Mouse (Mus musculus) limb, embryonic 14.5 days (tissue): Measurements from ENCODE around the gene Taz. TPM values are rescaled to one million over a fixed set of nuclear protein-coding genes. Genes with fewer than 3 reads are reported as not detected.

Source experiments
- ATAC-seq: fragments of 200-750 bp; cut with Nextera tagmentation; 2 replicates; pipeline ENCODE4 v1.8.0; 2017; ENCODE audit warnings: low read depth, moderate number of reproducible peaks, moderate TSS enrichment; ENCODE audit not compliant: low FRiP score
- DNase-seq: peaks from one replicate; pipeline ENCODE4 v3.0.0-alpha.2; 2015; ENCODE audit warnings: low spot score
- H3K27ac ChIP-seq: fragments of 300-500 bp; sonication (generic); replicated peaks from 2 replicates; pipeline ENCODE4 v1.5.1; 2014; ENCODE audit warnings: low read depth, mild to moderate bottlenecking, low read length, moderate library complexity, mixed read lengths
- H3K27me3 ChIP-seq: fragments of 300-500 bp; sonication (generic); 2 replicates; pipeline ENCODE4 v1.6.1; 2014; ENCODE audit warnings: low read length, mixed read lengths; ENCODE audit not compliant: control insufficient read depth, insufficient read depth
- H3K36me3 ChIP-seq: fragments of 300-500 bp; sonication (generic); 2 replicates; pipeline ENCODE4 v1.6.1; 2014; ENCODE audit warnings: mild to moderate bottlenecking, low read length, moderate library complexity, mixed read lengths; ENCODE audit not compliant: control insufficient read depth, insufficient read depth
- H3K4me1 ChIP-seq: fragments of 300-500 bp; sonication (generic); 2 replicates; pipeline ENCODE4 v1.6.1; 2014; ENCODE audit warnings: antibody characterized with exemption, low read length, mixed read lengths; ENCODE audit not compliant: control insufficient read depth, insufficient read depth
- H3K4me2 ChIP-seq: fragments of 300-500 bp; sonication (generic); replicated peaks from 2 replicates; pipeline ENCODE4 v1.6.1; 2014; ENCODE audit warnings: low read depth, mild to moderate bottlenecking, low read length, moderate library complexity; ENCODE audit not compliant: severe bottlenecking
- H3K4me3 ChIP-seq: fragments of 300-500 bp; sonication (generic); replicated peaks from 2 replicates; pipeline ENCODE4 v1.5.1; 2014; ENCODE audit warnings: low read length
- H3K9ac ChIP-seq: fragments of 300-500 bp; sonication (generic); 2 replicates; pipeline ENCODE4 v1.6.1; 2014; ENCODE audit warnings: mild to moderate bottlenecking, low read depth, low read length, moderate library complexity; ENCODE audit not compliant: severe bottlenecking
- H3K9me3 ChIP-seq: fragments of 300-500 bp; sonication (generic); 2 replicates; pipeline ENCODE4 v1.6.1; 2016; ENCODE audit warnings: low read length; ENCODE audit not compliant: control insufficient read depth
- POLR2A ChIP-seq: fragments of 200-500 bp; IDR thresholded peaks from 2 replicates; pipeline ENCODE4 v1.8.0; 2012; ENCODE audit warnings: inconsistent platforms, mild to moderate bottlenecking, moderate library complexity, borderline replicate concordance; ENCODE audit not compliant: insufficient read depth, insufficient read length; ENCODE audit errors: extremely low read depth
- WGBS: fragments of 180-500 bp; shearing (Covaris S2); extraction: QIAGEN DNeasy Blood & Tissue Kit; methylation state at CpG from one replicate; pipeline ENCODE4 v1.1.7; 2014; 5-methylcytosine and 5-hydroxymethylcytosine counted together
- polyA plus RNA-seq, 2 experiments: library from polyadenylated mRNA; depleted of rRNA in 1 of 2; stranded (reverse) in 1 of 2; unstranded in 1 of 2; fragments of >200 nt; fragmentation: Nextera tagmentation in 1 of 2; extraction: Ambion mirVana in 1 of 2; gene quantifications; 2 replicates each; pipeline versions ENCODE4 v1.2.1 to v1.2.3; 2012 to 2014

Gene Taz
- polyA plus RNA-seq, 2 experiments, result 64.0 to 99.7 TPM

DNA sequence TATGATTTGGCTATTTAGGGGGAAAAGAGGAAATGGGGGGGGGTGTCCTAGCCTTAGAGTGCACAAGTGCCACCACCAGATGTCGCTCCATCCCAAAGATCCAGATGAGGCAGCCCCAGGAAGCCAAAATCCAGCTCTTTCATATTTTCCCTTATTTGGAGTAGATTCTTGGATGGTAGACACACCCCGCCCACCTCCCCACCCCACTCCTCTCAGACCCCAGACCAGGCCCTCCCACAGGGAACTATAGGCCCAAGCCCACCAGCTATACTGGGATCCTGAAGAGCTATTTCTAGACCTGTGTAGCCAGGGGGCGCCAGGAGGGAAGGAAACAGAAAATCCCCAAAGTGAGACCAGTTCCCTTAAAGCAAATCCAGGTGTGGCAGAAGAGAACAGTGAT, 33.1 kb upstream of the Taz start:
- TF ChIP-seq POLR2A, result no peak
- ATAC-seq (peak; percentile 28; the same call in 1 of the 2 replicates), DNase-seq (peak; percentile 81)
- H3K27me3 ChIP-seq, result no peaks in the 10 kb centered on the region
- H3K9ac ChIP-seq, result no peak overlapping the region
- peak overlapping the region; percentile 38 for H3K4me3 ChIP-seq
- H3K9me3 ChIP-seq, result no peaks in the 10 kb centered on the region
- peak overlapping the region; percentile 54 for H3K4me2 ChIP-seq
- H3K27ac ChIP-seq, result peak overlapping the region; percentile 67
- no peaks in the 10 kb centered on the region for H3K4me1 ChIP-seq
- peaks cover 3% of the 10 kb centered on the region; the same call in 1 of the 2 replicates for H3K36me3 ChIP-seq
- WGBS, result 18% methylated on average over 3 of the region's 3 CpGs

DNA sequence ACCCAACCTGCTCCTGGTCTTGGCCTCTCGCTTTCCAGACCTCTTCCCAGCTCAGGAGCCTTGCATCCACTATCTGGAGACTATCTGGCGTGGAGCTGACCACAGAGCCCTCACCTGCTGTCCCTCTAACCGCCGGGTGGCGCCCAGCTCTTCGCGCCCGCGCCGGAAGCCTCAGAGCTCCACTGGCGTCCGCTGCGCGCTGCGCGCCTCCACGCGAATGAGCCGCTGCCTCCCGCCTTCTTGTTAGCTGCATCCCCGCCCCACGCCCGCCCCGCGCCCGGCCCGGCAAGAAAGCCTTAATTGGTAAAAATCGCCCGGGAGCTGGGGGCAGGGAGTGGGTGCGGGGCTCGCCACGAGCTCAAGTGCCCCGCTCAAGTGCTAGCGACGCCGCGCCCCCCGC, 32.1 kb upstream of the Taz start, which contains the start of gene Flna:
Gene Flna (minus strand): TSS at position 206 of the 400 bp plus-strand sequence.
- 39% methylated on average over 36 of the region's 38 CpGs for WGBS
- Histone ChIP-seq H3K4me2 (peak within 1 kb of the TSS; percentile 54), H3K9me3 (no peaks in the 10 kb centered on the region), H3K4me1 (no peaks in the 10 kb centered on the region), H3K4me3 (peak within 1 kb of the TSS; percentile 38), H3K27ac (peak within 1 kb of the TSS; percentile 67), H3K9ac (peak within 1 kb of the TSS; percentile 54), H3K36me3 (no peaks in the 10 kb centered on the region), H3K27me3 (no peaks in the 10 kb centered on the region)
- peak; percentile 41 for DNase-seq
- no peak for ATAC-seq
- TF ChIP-seq POLR2A, result no peak

DNA sequence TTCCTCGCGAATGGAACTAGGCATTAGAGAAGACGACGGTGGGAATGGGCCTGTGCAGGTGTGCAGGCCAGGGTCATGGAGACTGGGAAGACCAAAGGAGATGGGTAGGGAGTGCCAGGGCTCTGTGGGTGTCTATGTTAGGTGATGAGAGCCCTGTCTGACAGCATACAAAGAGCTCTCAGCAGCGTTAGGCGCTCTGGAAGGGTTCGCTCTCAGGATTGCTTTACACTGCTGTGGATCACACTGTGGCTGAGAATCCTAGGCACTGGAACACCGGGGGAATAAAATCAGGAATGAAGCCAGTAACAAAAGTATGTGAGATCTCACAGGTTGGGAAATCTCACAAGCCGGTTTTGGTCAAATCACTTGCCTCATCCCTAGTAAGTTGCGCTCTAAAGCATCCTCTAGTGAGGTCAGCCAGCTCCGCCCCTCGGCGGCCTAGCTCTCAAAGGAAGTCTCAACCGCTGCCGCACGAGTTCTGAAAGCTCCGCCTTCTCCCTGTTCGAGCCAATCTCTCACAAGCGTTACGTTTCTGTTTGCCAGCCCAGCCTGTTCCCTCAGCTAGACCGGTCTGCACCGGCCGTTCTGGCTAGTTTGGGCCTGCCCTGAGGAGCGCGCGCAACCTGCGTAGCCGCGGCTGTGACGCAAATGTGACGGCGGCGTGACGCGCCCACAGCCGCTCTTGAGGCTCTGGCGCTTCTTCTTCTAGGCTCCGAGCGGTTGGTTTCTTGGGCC, 27.4 kb upstream of the Taz start, which contains the start of gene Emd:
Gene Emd (plus strand): TSS at position 535 of the 735 bp plus-strand sequence.
- TF ChIP-seq POLR2A, result no peak

DNA sequence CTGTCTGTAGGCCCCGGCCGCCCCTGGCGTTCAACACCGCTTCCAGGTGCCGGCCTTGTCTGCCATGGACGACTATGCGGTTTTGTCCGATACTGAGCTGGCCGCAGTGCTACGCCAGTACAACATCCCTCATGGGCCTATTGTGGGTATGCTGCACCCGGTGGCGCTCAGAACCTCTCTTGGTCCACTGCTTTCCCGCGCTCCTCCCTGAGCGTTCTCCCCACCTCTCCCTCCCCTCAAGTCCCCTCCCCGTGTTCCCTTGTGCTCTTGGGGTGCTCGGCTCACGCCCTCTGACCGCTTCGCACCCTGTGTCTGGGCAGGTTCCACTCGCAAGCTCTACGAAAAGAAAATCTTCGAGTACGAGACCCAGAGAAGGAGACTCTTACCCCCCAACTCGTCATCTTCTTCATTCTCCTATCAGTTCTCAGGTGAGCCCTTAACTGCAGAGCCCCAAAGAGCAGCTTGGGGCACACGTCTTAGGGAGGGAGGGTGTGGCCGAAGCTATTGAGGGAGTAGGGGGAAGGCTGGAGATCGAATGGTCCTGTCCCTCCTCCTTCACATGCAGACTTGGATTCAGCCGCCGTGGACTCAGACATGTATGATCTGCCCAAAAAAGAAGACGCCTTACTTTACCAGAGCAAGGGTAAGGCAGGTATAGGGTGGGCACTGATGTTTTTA, 26.7 kb upstream of the Taz start:
- Histone ChIP-seq H3K36me3 (peaks cover 24% of the 10 kb centered on the region), H3K4me1 (no peaks in the 10 kb centered on the region), H3K4me2 (peak overlapping the region; percentile 54), H3K9me3 (no peaks in the 10 kb centered on the region), H3K9ac (peak overlapping the region; percentile 76), H3K27ac (peak overlapping the region; percentile 88), H3K27me3 (no peaks in the 10 kb centered on the region), H3K4me3 (peak overlapping the region; percentile 54)
- no peak for DNase-seq
- no peak for TF ChIP-seq POLR2A
- no peak; the same call in 1 of the 2 replicates for ATAC-seq
- 28% methylated on average over 31 of the region's 31 CpGs for WGBS

More for the DNA sequence above, 27.4 kb upstream of the Taz start, which contains the start of gene Emd:
- DNase-seq (peak; percentile 91), ATAC-seq (peak; percentile 97)
- Histone ChIP-seq H3K4me1 (no peaks in the 10 kb centered on the region), H3K4me2 (peak within 1 kb of the TSS; percentile 54), H3K9ac (peak within 1 kb of the TSS; percentile 76), H3K27me3 (no peaks in the 10 kb centered on the region), H3K27ac (peak within 1 kb of the TSS; percentile 88), H3K36me3 (peaks cover 24% of the 10 kb centered on the region), H3K4me3 (peak within 1 kb of the TSS; percentile 54), H3K9me3 (no peaks in the 10 kb centered on the region)
- whole genome bisulfite sequencing, result 33% methylated on average over 35 of the region's 39 CpGs

GRCm38 (mm10) chrX:74257746-74258145, 24.0 kb upstream of the Taz start:
- H3K27ac ChIP-seq, result no peak overlapping the region
- H3K4me3 ChIP-seq, result no peak overlapping the region
- H3K4me2 ChIP-seq, result no peak overlapping the region
- ATAC-seq (no peak), DNase-seq (no peak)
- H3K4me1 ChIP-seq, result no peaks in the 10 kb centered on the region
- no peaks in the 10 kb centered on the region for H3K27me3 ChIP-seq
- no peak overlapping the region for H3K9ac ChIP-seq
- no peaks in the 10 kb centered on the region for H3K9me3 ChIP-seq
- H3K36me3 ChIP-seq, result peaks cover 24% of the 10 kb centered on the region
- WGBS, result 93% methylated on average over 3 of the region's 3 CpGs
- TF ChIP-seq POLR2A, result no peak
